Mouse (Mus musculus): Measurements from ENCODE around the gene Efs. TPM values are rescaled to one million over a fixed set of nuclear protein-coding genes. Genes with fewer than 3 reads are reported as not detected.

Efs gene
- polyA plus RNA-seq, 1 experiment from 2014 or later, result not detected

GRCm38 (mm10) chr14:54877048-54877715 lies 48.7 kb downstream of the Efs start, which contains the start of gene Ppp1r3e:
Gene Ppp1r3e, minus strand, starts transcription at chr14:54877550.
- H3K4me3 ChIP-seq (ENCODE audit: inconsistent target), result peak within 1 kb of the TSS; percentile 60
- H3K27ac ChIP-seq, result no peak within 1 kb of the TSS
- no peaks in the 10 kb centered on the region for H3K79me2 ChIP-seq (ENCODE audit: inconsistent target)
- WGBS (ENCODE audit: missing documents), result 1% methylated on average over 35 of the region's 61 CpGs
- no peaks in the 10 kb centered on the region for H3K36me3 ChIP-seq (ENCODE audit: inconsistent target)

DNA sequence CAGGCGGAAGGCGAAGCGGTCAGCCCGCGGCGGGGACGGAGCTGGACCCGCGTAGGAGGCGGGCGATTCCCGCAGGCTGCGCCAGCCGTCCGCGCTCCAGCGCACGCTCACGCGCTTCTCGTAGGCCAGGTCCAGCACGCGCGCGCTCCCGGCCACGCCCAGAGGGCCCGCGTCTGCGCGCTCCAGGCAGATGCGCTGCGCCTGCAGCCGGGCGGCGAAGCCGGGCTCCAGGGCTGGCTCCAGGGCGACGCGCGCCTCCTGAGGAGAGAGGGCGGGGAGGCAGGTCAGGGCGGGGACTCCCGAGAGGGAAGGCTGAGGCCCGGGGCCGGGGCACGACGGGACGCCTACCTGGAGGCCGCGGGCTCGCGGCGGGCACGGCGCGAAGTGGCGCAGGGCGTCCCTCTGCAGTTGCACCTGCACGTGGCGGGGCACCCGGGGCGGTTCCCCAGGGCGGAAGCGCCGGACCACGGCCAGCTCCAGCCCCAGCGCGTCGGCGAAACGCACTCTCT lies 49.3 kb downstream of the Efs start:
- no peak overlapping the region for H3K27ac ChIP-seq
- under 1% methylated on average over 61 of the region's 72 CpGs for WGBS (ENCODE audit: missing documents)
- no peaks in the 10 kb centered on the region for H3K36me3 ChIP-seq (ENCODE audit: inconsistent target)

DNA sequence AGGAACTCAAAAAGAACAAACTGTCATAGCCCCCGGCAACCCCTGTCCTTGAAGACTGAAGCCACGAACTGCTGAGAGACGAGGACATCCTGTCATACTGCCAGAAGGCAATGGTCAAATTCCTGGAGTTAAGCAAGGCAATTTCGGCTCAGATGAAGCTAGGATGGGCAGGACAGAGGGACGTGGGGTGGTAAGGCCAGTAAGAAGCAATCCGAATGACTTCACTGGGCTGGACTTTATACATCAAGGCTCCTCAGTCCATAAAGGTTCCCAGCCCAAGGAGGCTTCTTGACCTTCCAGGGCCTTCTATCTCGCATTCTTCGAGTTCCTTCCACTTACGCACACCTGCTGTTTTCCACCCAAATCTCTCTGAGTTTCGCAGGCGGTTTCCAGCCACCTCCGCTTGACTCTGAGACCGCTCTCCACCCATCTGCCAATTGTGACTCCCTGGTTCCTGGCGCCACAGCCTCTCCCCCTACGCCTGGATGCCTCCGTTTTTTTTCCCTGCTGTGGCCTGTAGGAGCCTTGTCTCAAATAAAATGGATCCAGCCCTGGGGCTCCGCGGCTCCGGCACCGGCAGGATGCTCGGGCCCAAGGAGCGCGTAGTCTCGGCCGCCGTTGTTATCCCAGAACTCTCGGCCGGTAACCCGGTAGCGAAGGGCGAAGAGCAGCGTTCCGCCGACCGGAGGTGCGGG lies 49.9 kb downstream of the Efs start:
- Histone ChIP-seq H3K36me3 (ENCODE audit: inconsistent target) (no peaks in the 10 kb centered on the region), H3K27ac (peak overlapping the region; percentile 24), H3K79me2 (ENCODE audit: inconsistent target) (no peaks in the 10 kb centered on the region), H3K4me3 (ENCODE audit: inconsistent target) (peak overlapping the region; percentile 60)
- 5% methylated on average over 36 of the region's 36 CpGs for WGBS (ENCODE audit: missing documents)

More for the DNA sequence above, 49.3 kb downstream of the Efs start:
- Histone ChIP-seq H3K4me3 (ENCODE audit: inconsistent target) (peak overlapping the region; percentile 60; the same call in 1 of the 2 replicates), H3K79me2 (ENCODE audit: inconsistent target) (no peaks in the 10 kb centered on the region)

- Histone ChIP-seq H3K36me3 (ENCODE audit: inconsistent target) (no peaks in the 10 kb centered on the region), H3K4me3 (ENCODE audit: inconsistent target) (no peak overlapping the region), H3K79me2 (ENCODE audit: inconsistent target) (no peaks in the 10 kb centered on the region), H3K27ac (no peak overlapping the region)
- WGBS (ENCODE audit: missing documents), result 94% methylated on average over 3 of the region's 3 CpGs
Measured at GRCm38 (mm10) chr14:54874165-54874564, 51.8 kb downstream of the Efs start.

- WGBS (ENCODE audit: missing documents), result 91% methylated on average over 5 of the region's 5 CpGs
- H3K4me3 ChIP-seq (ENCODE audit: inconsistent target), result no peak within 1 kb of the TSS
- H3K36me3 ChIP-seq (ENCODE audit: inconsistent target), result no peaks in the 10 kb centered on the region
- no peak within 1 kb of the TSS for H3K27ac ChIP-seq
- H3K79me2 ChIP-seq (ENCODE audit: inconsistent target), result no peaks in the 10 kb centered on the region
Measured at GRCm38 (mm10) chr14:54870861-54871260, 55.1 kb downstream of the Efs start, which contains the start of gene Homez. Gene Homez, minus strand, starts transcription at chr14:54870961.

- H3K36me3 ChIP-seq (ENCODE audit: inconsistent target), result no peaks in the 10 kb centered on the region
- no peak overlapping the region for H3K4me3 ChIP-seq (ENCODE audit: inconsistent target)
- no peak overlapping the region for H3K27ac ChIP-seq
- H3K79me2 ChIP-seq (ENCODE audit: inconsistent target), result no peaks in the 10 kb centered on the region
- WGBS (ENCODE audit: missing documents), result 39% methylated on average over 3 of the region's 4 CpGs
Measured at GRCm38 (mm10) chr14:54868026-54868425, 57.9 kb downstream of the Efs start.

DNA sequence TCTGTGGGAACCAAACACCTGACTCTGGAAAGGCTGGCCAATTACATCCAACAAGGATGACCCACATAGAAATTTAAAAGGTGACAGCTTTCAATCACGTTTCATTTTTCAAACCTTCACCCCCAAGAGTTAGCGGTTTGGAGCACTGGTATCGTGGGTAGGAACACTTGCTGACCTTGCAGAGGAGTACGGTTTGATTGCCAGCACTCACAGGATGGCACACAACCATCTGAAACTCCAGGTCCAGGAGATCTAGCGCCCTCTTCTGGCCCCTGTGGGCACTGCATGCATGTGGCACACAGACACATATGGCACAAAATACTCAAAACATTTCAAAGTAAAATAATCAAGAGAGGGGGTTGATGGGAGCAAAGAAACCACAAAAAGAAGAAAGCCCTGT lies 59.0 kb downstream of the Efs start:
- no peak overlapping the region for H3K4me3 ChIP-seq (ENCODE audit: inconsistent target)
- no peak overlapping the region for H3K27ac ChIP-seq
- whole genome bisulfite sequencing (ENCODE audit: missing documents), result 73% methylated on average over 4 of the region's 5 CpGs
- H3K36me3 ChIP-seq (ENCODE audit: inconsistent target), result no peaks in the 10 kb centered on the region
- H3K79me2 ChIP-seq (ENCODE audit: inconsistent target), result no peaks in the 10 kb centered on the region

Other genes starting within 250 kb of the Efs start
- 23.0 to 29.4 TPM (median 23.7 TPM) in 3 replicates for gene 1700123O20Rik, start 239.9 kb downstream of the Efs start, polyA plus RNA-seq (2018)
- gene Acin1, start 239.2 kb downstream of the Efs start, polyA plus RNA-seq (2018), result 92.8 to 195 TPM (median 119 TPM) in 3 replicates
- not detected in 3 replicates for gene Gm29776, start 227.3 kb downstream of the Efs start, polyA plus RNA-seq (2018)
- gene Cebpe, start 214.0 kb downstream of the Efs start, polyA plus RNA-seq (2018), result 0.42 to 0.85 TPM in 2 of 3 replicates, not detected in the other
- gene Slc7a8, start 144.2 kb downstream of the Efs start, polyA plus RNA-seq (2018), result 62.3 to 349 TPM (median 87.2 TPM) in 3 replicates
- gene Rnf212b, start 112.0 kb downstream of the Efs start, polyA plus RNA-seq (2018), result not detected in 3 replicates
- 4.1 to 15.5 TPM (median 6.0 TPM) in 3 replicates for gene Homez, start 55.2 kb downstream of the Efs start, polyA plus RNA-seq (2018)
- gene Ppp1r3e, start 48.6 kb downstream of the Efs start, polyA plus RNA-seq (2018), result 9.4 to 27.5 TPM (median 11.3 TPM) in 3 replicates
- gene Bcl2l2, start 42.7 kb downstream of the Efs start, polyA plus RNA-seq (2018), result 13.5 to 20.1 TPM (median 14.7 TPM) in 3 replicates
- 0.28 to 3.5 TPM (median 1.1 TPM) in 3 replicates for gene Gm20521, start 42.7 kb downstream of the Efs start, polyA plus RNA-seq (2018)
- 71.0 to 98.7 TPM (median 86.0 TPM) in 3 replicates for gene Pabpn1, start 33.6 kb downstream of the Efs start, polyA plus RNA-seq (2018)
- 0.14 to 0.26 TPM in 2 of 3 replicates, not detected in the other for gene Slc22a17, start 13.0 kb downstream of the Efs start, polyA plus RNA-seq (2018)
- gene Il25, start 6.6 kb upstream of the Efs start, polyA plus RNA-seq (2018), result not detected in 3 replicates
- gene Cmtm5, start 10.1 kb upstream of the Efs start, polyA plus RNA-seq (2018), result not detected in 3 replicates
- not detected in 3 replicates for gene Myh6, start 40.8 kb upstream of the Efs start, polyA plus RNA-seq (2018)
- gene Gm17428, start 50.8 kb upstream of the Efs start, polyA plus RNA-seq (2018), result not detected in 3 replicates
- not detected in 3 replicates for gene Myh7, start 68.5 kb upstream of the Efs start, polyA plus RNA-seq (2018)
- 28.2 to 50.2 TPM (median 38.8 TPM) in 3 replicates for gene Ngdn, start 89.3 kb upstream of the Efs start, polyA plus RNA-seq (2018)
- 2.1 to 2.9 TPM (median 2.7 TPM) in 3 replicates for gene Zfhx2, start 166.2 kb upstream of the Efs start, polyA plus RNA-seq (2018)
- 6.1 to 8.7 TPM (median 8.1 TPM) in 3 replicates for gene Thtpa, start 168.7 kb upstream of the Efs start, polyA plus RNA-seq (2018)
- 18.1 to 20.8 TPM (median 18.4 TPM) in 3 replicates for gene Ap1g2, start 180.5 kb upstream of the Efs start, polyA plus RNA-seq (2018)
- 0.05 TPM in 1 of 3 replicates, not detected in the others for gene Jph4, start 190.8 kb upstream of the Efs start, polyA plus RNA-seq (2018)